Mouse (Mus musculus): ENCODE results near the gene Zfpm1. TPM values are rescaled to one million over a fixed set of nuclear protein-coding genes. Genes with fewer than 3 reads are reported as not detected.

The Zfpm1 gene
- polyA plus RNA-seq, 1 experiment from 2014 or later = 2.8 TPM

DNA sequence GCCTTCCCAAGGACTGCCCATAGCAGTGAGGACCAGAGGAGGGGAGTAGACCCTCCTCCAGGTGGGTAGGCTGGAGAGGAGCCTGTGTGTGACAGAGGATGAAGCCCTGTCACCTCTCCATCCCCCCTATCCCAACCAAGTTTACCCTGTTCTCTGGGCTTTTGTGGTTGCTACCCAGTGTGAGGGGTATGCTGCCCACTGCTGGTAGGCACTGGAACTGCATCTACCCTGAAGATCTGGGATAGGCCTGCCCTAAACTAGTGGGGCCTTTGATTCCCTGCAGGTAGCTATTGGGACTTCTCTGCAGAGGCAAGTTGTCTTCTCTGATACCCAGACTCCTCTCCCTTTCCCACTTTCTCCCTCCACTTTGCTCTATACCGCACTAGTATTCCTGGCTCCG, 22.6 kb upstream of the Zfpm1 start:
- H3K4me3 ChIP-seq = no peak overlapping the region
- peaks cover 7% of the 10 kb centered on the region; the same call in 1 of the 2 replicates for H3K27me3 ChIP-seq
- WGBS = 54% methylated on average over 2 of the region's 2 CpGs
- H3K9ac ChIP-seq = no peak overlapping the region
- peaks cover 6% of the 10 kb centered on the region; the same call in 1 of the 2 replicates for H3K4me1 ChIP-seq
- ATAC-seq (ENCODE audit: insufficient number of reproducible peaks, insufficient read depth, low FRiP score, low TSS enrichment) = no peak; the same call in 1 of the 2 replicates
- H3K4me2 ChIP-seq (replicated peaks) = no peak overlapping the region
- no peak overlapping the region for H3K27ac ChIP-seq
- H3K9me3 ChIP-seq = no peaks in the 10 kb centered on the region
- H3K36me3 ChIP-seq = no peaks in the 10 kb centered on the region

DNA sequence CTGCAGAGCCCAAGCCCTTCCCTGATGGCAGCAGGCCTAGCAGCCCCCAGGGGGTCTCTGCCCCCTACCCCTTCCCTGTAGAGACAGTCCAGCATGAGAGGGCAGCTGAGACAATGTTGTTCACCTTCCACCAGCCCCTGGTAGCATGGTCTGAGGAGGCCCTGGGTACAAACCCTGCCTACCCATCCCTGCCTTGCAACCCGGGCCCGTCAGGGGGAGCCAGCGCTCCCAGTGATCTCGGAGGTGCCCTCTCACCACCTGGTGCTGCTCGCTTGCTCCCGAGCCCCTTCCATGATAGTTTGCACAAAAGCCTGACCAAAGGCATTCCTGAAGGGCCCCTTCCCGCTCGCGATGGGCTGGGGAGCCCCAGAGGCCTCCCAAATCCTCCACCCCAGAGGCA, 21.2 kb upstream of the Zfpm1 start:
- H3K4me2 ChIP-seq (replicated peaks) = no peak overlapping the region
- no peak overlapping the region for H3K27ac ChIP-seq
- H3K9me3 ChIP-seq = no peaks in the 10 kb centered on the region
- ATAC-seq (ENCODE audit: insufficient number of reproducible peaks, insufficient read depth, low FRiP score, low TSS enrichment) = no peak
- H3K36me3 ChIP-seq = no peaks in the 10 kb centered on the region
- WGBS = 49% methylated on average over 9 of the region's 9 CpGs
- H3K4me1 ChIP-seq = peaks cover 5% of the 10 kb centered on the region; the same call in 1 of the 2 replicates
- no peak overlapping the region for H3K4me3 ChIP-seq
- no peak overlapping the region for H3K9ac ChIP-seq
- peaks cover 8% of the 10 kb centered on the region; the same call in 1 of the 2 replicates for H3K27me3 ChIP-seq

DNA sequence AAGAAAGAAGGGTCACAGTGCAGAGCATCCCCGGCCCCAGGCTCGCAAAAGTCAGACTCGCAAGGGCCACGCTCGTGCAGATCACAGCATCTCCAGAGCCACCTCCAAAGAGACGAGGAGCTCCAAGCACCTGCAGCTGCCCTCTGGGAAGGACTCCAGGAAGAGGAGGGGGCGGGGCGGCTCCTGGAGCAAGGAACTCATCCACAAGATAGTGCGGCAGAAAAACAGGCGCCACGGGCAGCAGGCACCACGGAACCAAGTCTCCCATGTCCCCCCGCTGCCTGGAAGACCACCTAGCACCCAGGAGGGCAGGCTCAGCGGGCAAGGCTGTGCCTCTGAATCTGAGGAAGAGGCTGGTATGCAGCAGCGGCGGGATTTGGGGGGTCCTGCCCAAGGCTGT, 19.1 kb upstream of the Zfpm1 start:
- WGBS = 70% methylated on average over 16 of the region's 16 CpGs
- peaks cover 16% of the 10 kb centered on the region for H3K27me3 ChIP-seq
- no peaks in the 10 kb centered on the region for H3K9me3 ChIP-seq
- H3K4me3 ChIP-seq = no peak overlapping the region
- no peak overlapping the region for H3K4me2 ChIP-seq (replicated peaks)
- H3K9ac ChIP-seq = no peak overlapping the region
- H3K36me3 ChIP-seq = no peaks in the 10 kb centered on the region
- H3K27ac ChIP-seq = no peak overlapping the region
- ATAC-seq (ENCODE audit: insufficient number of reproducible peaks, insufficient read depth, low FRiP score, low TSS enrichment) = no peak
- no peaks in the 10 kb centered on the region for H3K4me1 ChIP-seq

DNA sequence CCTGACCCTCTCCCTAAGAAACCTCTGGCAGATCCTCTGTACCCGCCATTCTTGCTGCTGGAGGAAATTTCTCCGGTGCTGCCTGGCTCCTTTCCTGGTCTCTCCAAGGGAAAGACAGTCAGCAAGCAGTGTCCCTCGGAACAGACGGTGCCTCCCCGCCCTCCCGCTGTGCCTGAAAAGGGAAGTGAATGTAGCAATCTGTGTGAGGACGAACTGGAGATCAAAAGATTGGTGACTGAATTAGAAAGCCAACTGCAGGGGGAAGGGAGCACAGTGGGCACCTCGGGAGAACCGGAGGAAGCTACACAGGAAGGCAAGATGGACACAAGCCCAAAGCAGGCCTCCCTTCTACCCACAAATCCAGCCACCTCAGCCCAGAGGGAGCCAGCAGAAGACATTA, 17.7 kb upstream of the Zfpm1 start:
- peaks cover 19% of the 10 kb centered on the region for H3K27me3 ChIP-seq
- no peaks in the 10 kb centered on the region for H3K36me3 ChIP-seq
- no peak for ATAC-seq (ENCODE audit: insufficient number of reproducible peaks, insufficient read depth, low FRiP score, low TSS enrichment)
- no peak overlapping the region for H3K27ac ChIP-seq
- 39% methylated on average over 9 of the region's 9 CpGs for WGBS
- no peak overlapping the region for H3K4me2 ChIP-seq (replicated peaks)
- no peak overlapping the region for H3K4me3 ChIP-seq
- H3K9ac ChIP-seq = no peak overlapping the region
- H3K9me3 ChIP-seq = no peaks in the 10 kb centered on the region
- H3K4me1 ChIP-seq = peaks cover 4% of the 10 kb centered on the region

DNA sequence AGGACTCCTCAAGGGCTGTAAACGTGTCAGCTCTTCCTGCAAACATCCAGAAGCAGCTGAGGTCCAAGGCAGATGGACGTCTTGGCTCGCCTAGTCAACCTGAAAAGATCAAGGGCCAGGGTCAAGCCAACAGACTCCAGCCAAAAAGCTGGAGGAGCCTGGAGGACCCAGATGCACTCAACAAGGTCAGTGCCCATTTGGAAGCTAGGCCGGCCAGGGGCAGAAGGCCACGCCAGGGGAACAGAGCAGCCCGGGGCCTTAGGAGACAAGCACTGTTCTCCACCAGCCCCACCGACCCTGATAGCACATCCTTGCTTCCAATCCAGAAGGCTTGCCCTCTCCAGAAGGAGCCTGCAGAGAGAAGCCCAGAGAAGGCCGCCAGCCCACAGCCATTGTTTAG, 16.4 kb upstream of the Zfpm1 start:
- Histone ChIP-seq H3K9me3 (no peaks in the 10 kb centered on the region), H3K27me3 (peaks cover 29% of the 10 kb centered on the region), H3K4me1 (peaks cover 4% of the 10 kb centered on the region), H3K4me2 (replicated peaks) (no peak overlapping the region), H3K4me3 (no peak overlapping the region), H3K27ac (no peak overlapping the region), H3K9ac (no peak overlapping the region), H3K36me3 (no peaks in the 10 kb centered on the region)
- 81% methylated on average over 8 of the region's 8 CpGs for WGBS
- no peak for ATAC-seq (ENCODE audit: insufficient number of reproducible peaks, insufficient read depth, low FRiP score, low TSS enrichment)

DNA sequence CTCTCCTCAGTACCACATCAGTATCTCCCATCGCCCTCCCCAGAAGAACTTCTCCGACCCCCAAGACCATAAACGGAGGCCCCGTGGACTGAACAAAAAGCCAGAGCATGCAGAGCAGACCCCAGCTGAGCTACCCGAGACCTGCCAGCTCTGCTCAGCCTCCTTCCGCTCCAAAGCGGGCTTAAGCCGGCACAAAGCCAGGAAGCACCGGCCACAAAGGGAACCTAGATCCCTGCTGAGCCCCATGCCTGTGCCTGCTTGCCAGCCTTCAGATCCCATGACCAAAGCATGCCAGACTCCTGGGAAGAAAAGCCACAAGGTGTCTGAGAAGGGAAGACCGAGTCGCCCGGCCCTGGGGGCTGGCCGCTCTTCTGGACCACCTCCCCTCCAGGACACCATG, 15.1 kb upstream of the Zfpm1 start:
- WGBS = 47% methylated on average over 13 of the region's 13 CpGs
- Histone ChIP-seq H3K9me3 (no peaks in the 10 kb centered on the region), H3K36me3 (no peaks in the 10 kb centered on the region), H3K4me1 (peaks cover 4% of the 10 kb centered on the region), H3K4me2 (replicated peaks) (no peak overlapping the region), H3K9ac (no peak overlapping the region), H3K4me3 (no peak overlapping the region), H3K27me3 (peaks cover 38% of the 10 kb centered on the region), H3K27ac (no peak overlapping the region)
- ATAC-seq (ENCODE audit: insufficient number of reproducible peaks, insufficient read depth, low FRiP score, low TSS enrichment) = no peak

DNA sequence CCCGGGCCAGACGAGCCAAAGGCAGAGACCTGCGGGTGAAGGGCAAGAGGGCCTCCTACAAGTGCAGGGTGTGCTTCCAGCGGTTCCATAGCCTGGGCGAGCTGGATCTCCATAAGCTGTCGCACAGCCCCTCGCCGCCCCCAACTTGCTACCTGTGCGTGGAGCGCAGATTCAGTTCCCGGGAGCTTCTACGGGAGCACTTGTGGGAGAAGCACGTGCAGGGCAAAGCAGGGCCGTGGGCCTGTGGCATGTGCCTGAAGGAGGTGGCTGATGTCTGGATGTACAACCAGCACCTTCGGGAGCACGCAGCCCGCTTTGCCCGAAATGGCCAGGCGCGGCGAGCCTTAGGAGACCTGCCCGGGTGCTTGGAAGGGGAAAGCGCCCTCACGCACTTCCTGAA, 13.1 kb upstream of the Zfpm1 start:
- Histone ChIP-seq H3K4me2 (replicated peaks) (peak overlapping the region; percentile 70), H3K9ac (peak overlapping the region; percentile 43; the same call in 1 of the 2 replicates), H3K4me1 (peaks cover 11% of the 10 kb centered on the region), H3K4me3 (peak overlapping the region; percentile 39), H3K27ac (no peak overlapping the region), H3K9me3 (no peaks in the 10 kb centered on the region), H3K27me3 (peaks cover 35% of the 10 kb centered on the region), H3K36me3 (no peaks in the 10 kb centered on the region)
- 57% methylated on average over 24 of the region's 24 CpGs for WGBS
- ATAC-seq (ENCODE audit: insufficient number of reproducible peaks, insufficient read depth, low FRiP score, low TSS enrichment) = no peak

DNA sequence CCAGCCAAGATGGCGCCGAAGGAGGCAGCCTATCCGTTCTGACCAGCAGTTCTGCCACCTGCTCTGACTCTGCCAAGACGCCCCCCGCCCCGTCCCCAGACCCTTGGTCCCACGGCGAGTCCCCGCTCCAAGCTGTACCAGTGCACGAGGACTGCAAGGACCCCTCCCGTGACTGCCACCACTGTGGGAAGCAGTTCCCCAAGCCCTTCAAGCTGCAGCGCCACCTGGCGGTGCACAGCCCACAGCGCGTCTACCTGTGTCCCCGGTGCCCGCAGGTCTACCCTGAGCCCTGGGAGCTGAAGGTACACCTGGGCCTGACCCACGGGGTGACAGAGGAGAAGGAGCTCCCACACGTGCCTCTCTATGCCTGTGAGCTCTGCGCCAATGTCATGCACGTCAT, 12.5 kb upstream of the Zfpm1 start:
- peaks cover 35% of the 10 kb centered on the region for H3K27me3 ChIP-seq
- H3K9me3 ChIP-seq = no peaks in the 10 kb centered on the region
- H3K4me2 ChIP-seq (replicated peaks) = peak overlapping the region; percentile 70
- 4% methylated on average over 21 of the region's 21 CpGs for WGBS
- peak overlapping the region; percentile 39 for H3K4me3 ChIP-seq
- no peak overlapping the region for H3K27ac ChIP-seq
- 0 out of 2 replicates have a peak, but pooled peaks have one; percentile 35 for ATAC-seq (ENCODE audit: insufficient number of reproducible peaks, insufficient read depth, low FRiP score, low TSS enrichment)
- peak overlapping the region; percentile 43; the same call in 1 of the 2 replicates for H3K9ac ChIP-seq
- peaks cover 16% of the 10 kb centered on the region for H3K4me1 ChIP-seq
- no peaks in the 10 kb centered on the region for H3K36me3 ChIP-seq

DNA sequence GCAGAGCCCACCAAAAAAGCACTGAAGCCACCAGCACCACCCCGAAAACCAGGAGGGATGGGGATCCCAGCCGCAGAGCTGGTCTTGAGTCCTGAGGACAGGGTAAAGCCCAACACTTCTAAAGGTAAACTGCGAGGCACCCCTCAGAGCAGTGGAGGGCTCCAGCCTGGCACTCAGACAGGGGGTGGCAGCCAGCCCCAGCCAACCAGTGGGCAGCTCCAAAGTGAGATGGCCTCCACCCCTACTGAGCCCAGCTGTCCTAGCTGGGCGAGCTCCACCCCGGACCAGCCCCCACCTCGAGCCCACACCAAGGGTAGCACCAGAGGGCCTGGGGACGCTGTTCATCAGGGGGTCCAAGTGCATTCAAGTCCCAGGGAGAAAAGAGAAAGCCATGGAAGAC, 11.4 kb upstream of the Zfpm1 start:
- peaks cover 35% of the 10 kb centered on the region for H3K27me3 ChIP-seq

DNA sequence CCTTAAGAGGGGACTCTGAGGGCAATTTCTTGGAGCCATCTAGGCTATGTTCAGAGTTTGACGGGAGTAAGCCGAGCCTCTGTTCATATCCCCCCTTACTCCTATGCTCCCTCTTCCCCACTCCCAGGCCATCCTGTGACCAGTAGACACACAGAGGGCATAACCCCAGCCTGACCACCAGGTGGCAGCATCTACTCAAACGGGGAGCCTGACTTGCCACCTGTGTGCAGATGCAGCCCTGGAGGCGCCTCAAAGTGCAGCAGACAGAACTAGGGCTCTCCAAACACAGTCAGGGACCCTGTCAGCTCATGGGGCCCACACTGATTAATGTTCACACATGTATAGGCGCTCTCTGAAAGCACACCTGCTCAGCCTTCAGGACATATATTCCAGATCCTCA, 8.8 kb upstream of the Zfpm1 start:
- ATAC-seq (ENCODE audit: insufficient number of reproducible peaks, insufficient read depth, low FRiP score, low TSS enrichment) = peak; percentile 52; the same call in 1 of the 2 replicates
- no peak overlapping the region for H3K27ac ChIP-seq
- H3K4me1 ChIP-seq = peaks cover 20% of the 10 kb centered on the region
- no peak overlapping the region for H3K9ac ChIP-seq
- peaks cover 23% of the 10 kb centered on the region for H3K27me3 ChIP-seq
- H3K9me3 ChIP-seq = no peaks in the 10 kb centered on the region
- no peaks in the 10 kb centered on the region for H3K36me3 ChIP-seq
- no peak overlapping the region for H3K4me2 ChIP-seq (replicated peaks)
- 10% methylated on average over 5 of the region's 5 CpGs for WGBS
- no peak overlapping the region for H3K4me3 ChIP-seq

More for the DNA sequence above, 11.4 kb upstream of the Zfpm1 start:
- H3K9ac ChIP-seq = no peak overlapping the region
- peaks cover 16% of the 10 kb centered on the region for H3K4me1 ChIP-seq
- no peak overlapping the region for H3K27ac ChIP-seq
- no peaks in the 10 kb centered on the region for H3K9me3 ChIP-seq
- no peak for ATAC-seq (ENCODE audit: insufficient number of reproducible peaks, insufficient read depth, low FRiP score, low TSS enrichment)
- no peak overlapping the region for H3K4me3 ChIP-seq
- no peaks in the 10 kb centered on the region for H3K36me3 ChIP-seq
- 69% methylated on average over 7 of the region's 7 CpGs for WGBS
- no peak overlapping the region for H3K4me2 ChIP-seq (replicated peaks)

DNA sequence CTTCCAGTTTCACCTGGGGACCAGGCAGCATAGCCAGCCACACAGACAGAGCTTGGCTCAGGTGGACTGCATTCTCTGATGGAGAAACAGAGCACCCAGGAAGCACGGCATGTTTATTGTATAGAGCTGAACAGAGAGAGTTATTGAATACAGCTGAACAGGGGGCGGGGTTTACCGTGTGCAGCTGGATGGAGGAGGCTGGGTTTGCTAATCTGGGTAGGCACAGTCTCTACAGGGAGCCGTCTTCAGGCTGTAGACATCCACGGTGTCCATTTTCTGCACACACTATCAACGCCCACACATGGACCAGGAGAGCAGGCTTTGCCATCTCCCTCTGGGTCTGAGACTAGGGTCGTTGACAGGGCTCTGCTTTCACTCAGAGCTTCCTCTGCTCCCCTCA, 8.1 kb upstream of the Zfpm1 start:
- 36% methylated on average over 7 of the region's 7 CpGs for WGBS
- 0 out of 2 replicates have a peak, but pooled peaks have one; percentile 8 for ATAC-seq (ENCODE audit: insufficient number of reproducible peaks, insufficient read depth, low FRiP score, low TSS enrichment)
- no peaks in the 10 kb centered on the region for H3K36me3 ChIP-seq

DNA sequence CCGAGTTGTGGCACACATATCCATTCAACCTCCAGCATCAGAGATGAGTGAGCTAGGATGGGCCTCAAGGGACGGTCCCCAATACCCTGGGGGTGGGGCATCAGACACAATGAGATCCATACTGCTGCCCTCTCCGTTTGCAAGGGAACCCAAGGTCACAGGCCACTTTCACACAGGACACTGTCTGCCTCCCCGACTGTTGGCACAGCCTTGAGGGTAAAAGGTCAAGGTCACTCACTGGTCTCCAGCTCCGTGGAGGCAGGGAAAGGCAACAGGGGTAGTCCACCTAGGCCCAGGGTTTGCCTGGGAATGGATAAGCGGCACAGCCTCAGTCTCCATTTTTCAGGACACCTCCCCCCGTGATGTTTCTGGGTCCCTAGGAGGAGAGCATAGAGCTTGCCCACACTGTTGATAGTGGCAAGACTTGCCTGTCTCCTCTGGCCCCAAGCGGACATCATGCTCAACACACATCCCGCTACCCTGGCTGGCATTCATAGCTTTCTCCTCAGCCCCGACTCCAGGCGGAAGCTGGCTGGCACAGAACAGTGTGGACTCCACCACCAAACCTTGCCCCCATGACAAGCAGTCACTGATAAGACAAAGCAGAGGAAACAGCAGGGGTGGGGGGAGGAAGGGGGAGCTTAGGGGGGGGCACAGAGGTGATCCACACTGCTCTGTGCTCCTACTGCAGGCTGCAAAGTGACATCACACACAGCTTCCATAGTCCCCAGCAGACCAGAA, 7.1 kb upstream of the Zfpm1 start:
- no peak overlapping the region for H3K4me2 ChIP-seq (replicated peaks)
- H3K4me1 ChIP-seq = peaks cover 16% of the 10 kb centered on the region; the same call in 1 of the 2 replicates
- WGBS = 73% methylated on average over 11 of the region's 11 CpGs
- H3K27me3 ChIP-seq = peaks cover 17% of the 10 kb centered on the region
- H3K9me3 ChIP-seq = no peaks in the 10 kb centered on the region
- H3K9ac ChIP-seq = no peak overlapping the region
- no peak overlapping the region for H3K27ac ChIP-seq
- H3K36me3 ChIP-seq = no peaks in the 10 kb centered on the region
- no peak overlapping the region for H3K4me3 ChIP-seq
- ATAC-seq (ENCODE audit: insufficient number of reproducible peaks, insufficient read depth, low FRiP score, low TSS enrichment) = no peak

More for the DNA sequence above, 8.1 kb upstream of the Zfpm1 start:
- peaks cover 19% of the 10 kb centered on the region for H3K4me1 ChIP-seq
- no peak overlapping the region for H3K9ac ChIP-seq
- no peak overlapping the region for H3K27ac ChIP-seq
- no peaks in the 10 kb centered on the region for H3K9me3 ChIP-seq
- H3K4me2 ChIP-seq (replicated peaks) = no peak overlapping the region
- peaks cover 22% of the 10 kb centered on the region for H3K27me3 ChIP-seq
- no peak overlapping the region for H3K4me3 ChIP-seq
